Mouse (Mus musculus): ENCODE results near the gene Gm10375.
"Not testable (repeated sequence)": the region's sequence is repeated elsewhere in the genome, so short reads cannot be mapped to it uniquely, and the experiment has no call there.

GRCm38 (mm10) chr14:43607913-43608312, at the start of gene Gm10375:
- TF ChIP-seq CTCF (IDR thresholded peaks at IDR 0.05; ENCODE audit: extremely low read depth, insufficient read length, insufficient replicate concordance, low read depth, low read length); POLR2A (IDR thresholded peaks at IDR 0.05; ENCODE audit: low read depth, low read length): not testable (repeated sequence)

All from small intestine, adult 2 months (tissue).